Mouse (Mus musculus) retina, postnatal 7 days (tissue): ENCODE data around the gene Urah.

ENCODE experiments used
- DNase-seq: peaks from one replicate; pipeline ENCODE4 v3.0.0-alpha.2; 2012; ENCODE audit warnings: low read depth, low spot score

The Urah gene

DNA sequence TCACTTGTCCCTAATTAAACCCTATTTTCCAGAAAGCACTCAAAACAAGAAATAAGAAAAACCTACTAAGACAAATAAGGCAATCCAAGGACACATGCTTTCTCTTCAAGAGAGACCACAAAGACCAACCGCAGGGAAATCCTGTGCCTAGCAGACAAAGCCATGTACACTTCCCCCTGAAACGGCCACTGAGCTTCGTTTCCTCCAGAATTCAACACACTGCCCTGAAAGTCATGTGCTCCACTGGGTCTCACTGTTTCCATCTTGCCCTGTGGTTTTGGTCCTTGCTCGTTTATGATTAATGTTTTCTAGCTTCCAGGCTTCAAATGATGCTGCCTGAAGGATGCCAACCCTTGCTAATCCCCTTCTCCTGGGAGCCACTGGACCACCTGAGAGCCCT, 39.4 kb downstream of the Urah start:
- no peak for DNase-seq

DNA sequence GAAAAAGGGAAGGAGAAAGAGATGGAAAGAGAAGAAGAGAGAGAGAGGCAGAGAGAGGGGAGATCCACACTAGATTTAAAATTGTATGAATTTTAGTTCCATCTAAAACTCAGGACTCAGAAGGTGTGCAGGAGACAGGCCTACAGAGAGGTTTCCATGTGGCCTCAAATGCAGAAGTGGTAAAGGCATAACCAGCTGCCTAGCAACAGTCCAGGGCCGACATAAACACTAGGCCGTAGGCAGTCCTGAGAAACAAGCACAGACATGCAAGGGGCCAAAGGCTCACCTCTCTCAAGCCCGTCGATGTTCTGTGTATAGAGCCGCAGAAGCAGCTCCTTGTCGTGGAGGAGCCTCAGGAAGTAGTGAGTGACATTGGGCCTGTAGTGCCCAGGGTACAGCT, 42.5 kb downstream of the Urah start:
- no peak for DNase-seq

DNA sequence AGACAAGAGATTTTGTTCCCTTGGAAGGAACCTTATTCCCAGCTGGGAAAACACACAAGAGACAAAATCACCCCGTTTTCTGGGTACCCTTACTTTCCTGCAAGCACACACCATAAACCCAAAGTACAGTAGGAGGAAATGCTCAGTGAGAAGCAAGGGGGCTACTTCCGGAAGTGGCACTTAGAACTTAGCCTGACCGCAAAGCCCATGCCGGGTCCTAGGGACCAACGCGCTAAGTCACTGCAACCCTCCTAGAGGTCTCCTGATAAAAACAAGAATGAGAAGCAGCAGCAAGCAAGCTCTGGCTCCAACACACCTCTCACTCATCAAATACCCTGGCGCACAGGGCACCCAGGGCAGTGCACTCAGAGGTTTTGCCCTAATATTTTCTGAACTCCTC, 44.5 kb downstream of the Urah start:
- no peak for DNase-seq

DNA sequence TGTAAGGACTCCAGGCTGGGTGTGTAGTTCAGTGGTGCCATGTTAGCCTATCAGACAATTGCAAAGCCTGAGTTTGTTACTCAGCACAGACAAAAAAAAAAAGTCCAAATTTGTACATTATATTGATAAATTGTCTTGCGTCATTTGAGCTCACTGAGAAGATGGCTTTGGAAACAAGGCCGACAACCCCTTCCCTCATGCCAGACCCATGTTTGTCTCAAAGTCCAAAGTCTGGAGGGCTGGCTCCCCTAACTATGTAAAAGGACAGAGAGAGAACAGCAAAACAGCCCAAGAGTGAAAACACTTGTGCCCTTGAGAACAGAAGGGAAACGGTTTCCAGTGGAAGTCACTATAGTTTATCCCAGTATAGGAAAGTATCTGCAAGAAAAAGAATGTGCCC, 45.6 kb downstream of the Urah start:
- DNase-seq, result no peak

DNA sequence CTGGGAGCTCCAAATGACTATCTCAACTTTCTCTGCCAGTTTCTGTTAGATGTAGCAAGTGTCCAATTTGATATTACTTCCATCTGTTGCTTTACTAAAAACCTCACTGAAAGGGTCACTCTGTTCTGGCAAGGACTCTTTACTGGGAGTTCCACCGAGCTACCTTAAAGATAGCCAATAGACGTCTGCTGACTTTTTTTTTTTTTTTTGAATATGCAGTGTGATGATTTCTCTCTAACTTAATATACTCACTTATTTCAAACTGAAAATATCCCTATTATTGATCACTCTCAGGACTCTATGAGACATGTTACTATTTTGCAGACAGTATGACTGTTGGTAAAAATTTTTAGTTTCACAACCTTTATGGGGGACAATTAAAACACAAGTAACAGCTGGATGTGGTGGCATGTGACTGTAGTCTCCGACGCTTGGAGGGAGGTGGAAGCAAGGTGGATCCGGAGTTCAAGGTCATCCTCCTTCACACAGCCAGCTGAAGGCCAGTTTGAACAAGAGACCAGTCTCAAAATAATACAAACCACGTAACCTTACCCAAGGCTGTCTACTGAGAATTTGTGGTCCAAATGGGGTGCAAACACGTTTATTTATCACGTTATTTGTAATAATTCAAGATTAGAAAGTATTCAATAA, 46.2 kb downstream of the Urah start:
- no peak for DNase-seq

DNA sequence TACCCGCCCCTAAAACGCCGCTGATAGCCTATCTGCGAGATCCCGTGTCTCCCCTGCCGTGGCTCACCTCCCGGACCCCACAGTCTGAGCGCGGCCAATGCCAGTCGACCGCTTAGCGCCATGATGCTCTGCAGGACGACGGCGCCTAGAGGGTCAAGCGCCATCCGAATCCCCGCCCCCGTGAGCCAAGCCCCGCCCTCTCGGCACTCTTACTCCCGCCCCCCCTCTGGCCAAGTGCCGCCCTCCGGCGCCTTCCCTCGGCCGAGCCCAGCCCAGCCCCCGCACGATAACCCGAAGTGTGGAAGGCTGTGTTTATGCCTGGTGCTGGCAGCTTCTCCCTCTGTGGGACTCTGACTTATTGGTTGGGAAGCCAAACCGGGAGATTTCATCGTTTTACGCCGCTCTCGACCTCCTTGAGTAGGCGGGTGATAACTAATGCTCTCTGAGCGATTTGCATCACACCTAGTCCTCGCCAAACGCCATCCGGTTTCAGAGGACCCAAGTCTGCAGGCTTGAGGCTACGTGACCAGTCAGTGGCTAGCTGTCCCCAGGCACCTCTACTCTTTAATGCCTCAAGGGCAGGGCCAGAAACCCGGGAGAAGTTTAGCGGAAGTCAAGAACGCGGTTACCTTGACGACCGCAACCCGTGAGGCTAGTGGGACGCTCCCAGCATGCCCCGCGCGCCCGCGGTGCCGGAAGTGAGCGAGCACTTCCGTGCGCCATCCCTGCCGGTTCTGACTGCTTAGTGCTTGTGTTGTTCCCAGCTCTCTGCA, 47.1 kb downstream of the Urah start, which contains the start of the genes Psmd13 and Sirt3:
Gene Psmd13, plus strand, starts transcription at position 273 of the 773 bp plus-strand sequence.
Gene Sirt3, minus strand, starts transcription at position 614 of the 773 bp plus-strand sequence.
- peak; percentile 86 for DNase-seq

DNA sequence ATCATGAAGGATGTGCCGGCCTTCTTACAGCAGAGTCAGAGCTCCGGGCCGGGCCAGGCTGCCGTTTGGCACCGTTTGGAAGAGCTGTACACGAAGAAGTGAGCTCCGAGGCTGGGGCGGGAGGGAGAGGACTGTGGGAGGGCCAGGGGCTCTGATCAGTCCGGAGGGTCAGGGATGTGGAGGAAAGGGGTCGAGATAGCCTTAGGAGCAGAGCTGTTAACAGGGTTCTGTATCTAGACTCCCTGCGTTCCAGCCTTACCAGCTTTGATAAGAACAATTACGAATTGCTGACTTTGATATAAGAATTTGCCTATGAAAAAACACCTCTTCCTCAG, 47.6 kb downstream of the Urah start:
- no peak for DNase-seq
